Mouse (Mus musculus) lung, adult 2 months (tissue): Measurements from ENCODE around the gene Slc25a13.

ENCODE experiments used
- CTCF ChIP-seq: fragments of 200-500 bp; IDR thresholded peaks from 2 replicates; pipeline ENCODE4 v1.5.1; 2011; ENCODE audit warnings: mild to moderate bottlenecking, low read length, control low read depth; ENCODE audit not compliant: insufficient read depth
- POLR2A ChIP-seq: fragments of 200-500 bp; IDR thresholded peaks from 2 replicates; pipeline ENCODE4 v1.6.1; 2011; ENCODE audit warnings: low read depth, mild to moderate bottlenecking, control low read depth, low read length, borderline replicate concordance; ENCODE audit errors: extremely low read depth

GRCm38 (mm10) chr6:6160645-6161426 lies 56.1 kb downstream of the Slc25a13 start:
- TF ChIP-seq CTCF (no peak), POLR2A (no peak)
